Mouse (Mus musculus): ENCODE results near the gene Gpc1. TPM values are rescaled to one million over a fixed set of nuclear protein-coding genes. Genes with fewer than 3 reads are reported as not detected.

Gpc1 gene
- total RNA-seq, 1 experiment, result 38.0 TPM

DNA sequence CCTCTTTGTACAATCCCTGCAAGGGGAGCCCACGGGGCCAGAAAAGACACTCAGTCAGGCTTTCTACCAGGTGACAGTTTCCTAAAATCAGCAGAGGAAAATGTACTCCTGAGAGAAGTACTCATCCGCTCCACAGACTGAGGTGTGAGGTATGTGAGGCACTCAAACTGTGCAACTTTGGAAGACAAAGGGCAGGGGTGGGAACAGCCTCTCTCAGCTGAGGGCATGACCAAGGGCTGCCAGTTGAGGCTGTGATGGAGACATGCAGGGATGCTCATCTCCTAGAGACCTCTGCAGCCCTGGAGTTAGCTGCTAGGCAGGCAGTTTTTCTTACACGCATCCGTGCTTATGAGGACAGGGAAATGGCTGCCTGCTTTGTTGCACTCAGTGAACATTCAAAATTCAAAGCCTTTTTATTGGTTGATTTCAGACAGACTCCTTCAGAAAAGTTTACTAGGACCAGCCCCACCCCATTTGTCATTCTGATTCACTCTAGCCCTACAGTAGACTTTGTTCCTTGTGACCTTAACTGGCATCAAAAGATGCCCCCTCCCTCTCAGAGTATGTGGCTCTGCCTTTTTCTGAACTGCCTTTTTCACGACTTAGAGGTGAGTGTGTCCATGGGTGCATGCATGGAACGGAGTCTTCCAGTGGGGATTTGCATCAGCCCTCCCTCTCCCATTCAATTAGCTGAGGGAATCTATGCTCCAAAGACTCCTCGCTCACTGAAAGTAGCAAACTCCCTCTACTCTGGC is 57.6 kb downstream of the Gpc1 start:
- H3K36me3 ChIP-seq (ENCODE audit: control insufficient read depth, insufficient read depth, low read length, poor library complexity, severe bottlenecking), result no peaks in the 10 kb centered on the region
- DNase-seq (ENCODE audit: low read depth, low spot score), result no peak
- H3K4me1 ChIP-seq (ENCODE audit: control insufficient read depth in 2 of 2, insufficient read depth in 2 of 2, low read length in 2 of 2, poor library complexity in 1 of 2), result peaks cover 2 to 3% of the 10 kb centered on the region in 2 experiments; a peak in 2 of 4 replicates
- in situ Hi-C loops (cut with MboI; ENCODE audit: low sequenced_read_pairs in 2 of 2, unreplicated experiment in 2 of 2), result no loop called here
- H3K4me3 ChIP-seq (ENCODE audit: insufficient read depth in 1 of 2, low read depth in 1 of 2, low read length in 2 of 2, poor library complexity in 1 of 2, severe bottlenecking in 1 of 2), result no peak overlapping the region
- no peak overlapping the region for H3K9ac ChIP-seq (ENCODE audit: insufficient read depth, low read depth, low read length, poor library complexity, severe bottlenecking)
- no peaks in the 10 kb centered on the region for H3K9me3 ChIP-seq (ENCODE audit: control insufficient read depth, insufficient read depth, low read depth, low read length)
- H3K27ac ChIP-seq (ENCODE audit: insufficient read depth, low read depth, low read length, poor library complexity, severe bottlenecking), result no peak overlapping the region
- no peak for TF ChIP-seq CHD2 (IDR thresholded peaks at IDR 0.05; ENCODE audit: low read depth, low read length)
- TF ChIP-seq MAFK (IDR thresholded peaks at IDR 0.05; ENCODE audit: insufficient read depth, low read depth, low read length), result no peak
- no peak for TF ChIP-seq ZNF384 (IDR thresholded peaks at IDR 0.05; ENCODE audit: low read depth, low read length)
- no peak for TF ChIP-seq ZC3H11A (IDR thresholded peaks at IDR 0.05; ENCODE audit: borderline replicate concordance, low read depth, low read length)
- TF ChIP-seq HCFC1 (IDR thresholded peaks at IDR 0.05; ENCODE audit: borderline replicate concordance, insufficient read depth, low read length), result no peak

- no peak for TF ChIP-seq MAFK (IDR thresholded peaks at IDR 0.05; ENCODE audit: insufficient read depth, low read depth, low read length)
- no peak for TF ChIP-seq HCFC1 (IDR thresholded peaks at IDR 0.05; ENCODE audit: borderline replicate concordance, insufficient read depth, low read length)
- no peak for TF ChIP-seq ZC3H11A (IDR thresholded peaks at IDR 0.05; ENCODE audit: borderline replicate concordance, low read depth, low read length)
- no peak for TF ChIP-seq ZNF384 (IDR thresholded peaks at IDR 0.05; ENCODE audit: low read depth, low read length)
- no peak for TF ChIP-seq CHD2 (IDR thresholded peaks at IDR 0.05; ENCODE audit: low read depth, low read length)
- Histone ChIP-seq H3K4me1 (ENCODE audit: control insufficient read depth in 2 of 2, insufficient read depth in 2 of 2, low read length in 2 of 2, poor library complexity in 1 of 2) (peaks cover 2 to 3% of the 10 kb centered on the region in 2 experiments; a peak in 2 of 4 replicates), H3K9ac (ENCODE audit: insufficient read depth, low read depth, low read length, poor library complexity, severe bottlenecking) (no peak overlapping the region), H3K27ac (ENCODE audit: insufficient read depth, low read depth, low read length, poor library complexity, severe bottlenecking) (no peak overlapping the region), H3K9me3 (ENCODE audit: control insufficient read depth, insufficient read depth, low read depth, low read length) (no peaks in the 10 kb centered on the region), H3K4me3 (ENCODE audit: insufficient read depth in 1 of 2, low read depth in 1 of 2, low read length in 2 of 2, poor library complexity in 1 of 2, severe bottlenecking in 1 of 2) (no peak overlapping the region), H3K36me3 (ENCODE audit: control insufficient read depth, insufficient read depth, low read length, poor library complexity, severe bottlenecking) (no peaks in the 10 kb centered on the region)
- no peak for DNase-seq (ENCODE audit: low read depth, low spot score)
- in situ Hi-C loops (cut with MboI; ENCODE audit: low sequenced_read_pairs in 2 of 2, unreplicated experiment in 2 of 2), result no loop called here
Measured at GRCm38 (mm10) chr1:92892791-92893190, 61.3 kb downstream of the Gpc1 start.

DNA sequence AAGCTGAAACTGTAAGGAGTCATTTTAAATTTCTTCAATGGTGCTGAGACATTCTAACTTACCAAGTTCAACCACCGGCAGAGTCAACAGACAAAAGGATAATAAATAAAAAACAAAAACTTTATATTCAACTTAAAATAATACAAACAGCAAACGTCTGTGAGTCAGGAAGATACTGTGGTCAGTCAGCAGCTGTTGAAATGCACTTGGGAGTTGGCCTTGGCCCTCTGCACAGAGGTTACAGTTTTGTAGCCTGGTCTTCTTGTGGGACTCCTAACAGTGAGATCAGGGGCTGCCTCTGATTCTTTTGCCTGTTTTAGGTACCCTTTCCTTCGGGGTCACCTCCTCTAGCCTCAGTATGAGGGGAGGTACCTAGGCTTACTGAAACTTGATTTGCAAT is 62.5 kb downstream of the Gpc1 start:
- H3K4me3 ChIP-seq (ENCODE audit: insufficient read depth in 1 of 2, low read depth in 1 of 2, low read length in 2 of 2, poor library complexity in 1 of 2, severe bottlenecking in 1 of 2), result no peak overlapping the region
- H3K36me3 ChIP-seq (ENCODE audit: control insufficient read depth, insufficient read depth, low read length, poor library complexity, severe bottlenecking), result no peaks in the 10 kb centered on the region
- no peak for DNase-seq (ENCODE audit: low read depth, low spot score)
- H3K27ac ChIP-seq (ENCODE audit: insufficient read depth, low read depth, low read length, poor library complexity, severe bottlenecking), result no peak overlapping the region
- H3K9ac ChIP-seq (ENCODE audit: insufficient read depth, low read depth, low read length, poor library complexity, severe bottlenecking), result no peak overlapping the region
- H3K9me3 ChIP-seq (ENCODE audit: control insufficient read depth, insufficient read depth, low read depth, low read length), result no peaks in the 10 kb centered on the region
- in situ Hi-C loops (cut with MboI; ENCODE audit: low sequenced_read_pairs in 2 of 2, unreplicated experiment in 2 of 2), result no loop called here
- H3K4me1 ChIP-seq (ENCODE audit: control insufficient read depth in 2 of 2, insufficient read depth in 2 of 2, low read length in 2 of 2, poor library complexity in 1 of 2), result peaks cover 1 to 2% of the 10 kb centered on the region in 2 experiments; a peak in 2 of 4 replicates
- TF ChIP-seq ZNF384 (IDR thresholded peaks at IDR 0.05; ENCODE audit: low read depth, low read length) (no peak), CHD2 (IDR thresholded peaks at IDR 0.05; ENCODE audit: low read depth, low read length) (no peak), ZC3H11A (IDR thresholded peaks at IDR 0.05; ENCODE audit: borderline replicate concordance, low read depth, low read length) (no peak), HCFC1 (IDR thresholded peaks at IDR 0.05; ENCODE audit: borderline replicate concordance, insufficient read depth, low read length) (no peak), MAFK (IDR thresholded peaks at IDR 0.05; ENCODE audit: insufficient read depth, low read depth, low read length) (no peak)

GRCm38 (mm10) chr1:92895089-92895488 is 63.6 kb downstream of the Gpc1 start:
- TF ChIP-seq ZC3H11A (IDR thresholded peaks at IDR 0.05; ENCODE audit: borderline replicate concordance, low read depth, low read length) (peak; percentile 64; the same call in 1 of the 2 replicates), ZNF384 (IDR thresholded peaks at IDR 0.05; ENCODE audit: low read depth, low read length) (no peak)
- DNase-seq (ENCODE audit: low read depth, low spot score), result peak; percentile 87
- H3K9ac ChIP-seq (ENCODE audit: insufficient read depth, low read depth, low read length, poor library complexity, severe bottlenecking), result no peak overlapping the region

More at GRCm38 (mm10) chr1:92895089-92895488, 63.6 kb downstream of the Gpc1 start:
- in situ Hi-C loops (cut with MboI; ENCODE audit: low sequenced_read_pairs in 2 of 2, unreplicated experiment in 2 of 2), result no loop called here
- Histone ChIP-seq H3K4me3 (ENCODE audit: insufficient read depth in 1 of 2, low read depth in 1 of 2, low read length in 2 of 2, poor library complexity in 1 of 2, severe bottlenecking in 1 of 2) (no peak overlapping the region), H3K9me3 (ENCODE audit: control insufficient read depth, insufficient read depth, low read depth, low read length) (no peaks in the 10 kb centered on the region), H3K4me1 (ENCODE audit: control insufficient read depth in 2 of 2, insufficient read depth in 2 of 2, low read length in 2 of 2, poor library complexity in 1 of 2) (no peaks in the 10 kb centered on the region), H3K27ac (ENCODE audit: insufficient read depth, low read depth, low read length, poor library complexity, severe bottlenecking) (no peak overlapping the region), H3K36me3 (ENCODE audit: control insufficient read depth, insufficient read depth, low read length, poor library complexity, severe bottlenecking) (no peaks in the 10 kb centered on the region)
